Mouse (Mus musculus) monocyte, adult 2 months (primary cell): ENCODE results near the gene Duoxa1.
"Not testable (repeated sequence)": the region's sequence is repeated elsewhere in the genome, so short reads cannot be mapped to it uniquely, and the experiment has no call there.

ENCODE experiments used
- DNase-seq, 2 experiments: peaks; one replicate each; pipeline ENCODE4 v3.0.0; 2022; ENCODE audit warnings: low spot score in 2 of 2, low read depth in 1 of 2

Gene Duoxa1

DNA sequence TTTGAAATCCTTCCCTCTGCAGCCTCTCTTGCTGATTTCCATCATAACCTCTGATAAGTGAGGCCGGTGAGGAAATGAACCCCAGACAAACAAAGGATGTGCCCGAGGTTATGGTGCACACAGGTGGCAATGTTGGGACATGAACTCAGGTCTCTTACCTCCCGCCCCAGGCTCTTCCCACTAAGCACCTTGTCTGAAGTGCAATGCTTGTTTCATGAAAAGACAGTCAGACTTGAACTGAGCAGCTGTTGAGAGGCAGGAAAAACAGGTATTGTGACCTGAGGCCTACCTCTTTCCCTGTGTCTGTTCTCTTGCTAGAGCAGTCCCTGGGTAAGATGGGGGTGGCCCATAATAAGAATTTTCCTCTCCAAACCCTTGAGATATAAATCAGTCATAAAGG, 18.7 kb upstream of the Duoxa1 start:
- no peak for DNase-seq

DNA sequence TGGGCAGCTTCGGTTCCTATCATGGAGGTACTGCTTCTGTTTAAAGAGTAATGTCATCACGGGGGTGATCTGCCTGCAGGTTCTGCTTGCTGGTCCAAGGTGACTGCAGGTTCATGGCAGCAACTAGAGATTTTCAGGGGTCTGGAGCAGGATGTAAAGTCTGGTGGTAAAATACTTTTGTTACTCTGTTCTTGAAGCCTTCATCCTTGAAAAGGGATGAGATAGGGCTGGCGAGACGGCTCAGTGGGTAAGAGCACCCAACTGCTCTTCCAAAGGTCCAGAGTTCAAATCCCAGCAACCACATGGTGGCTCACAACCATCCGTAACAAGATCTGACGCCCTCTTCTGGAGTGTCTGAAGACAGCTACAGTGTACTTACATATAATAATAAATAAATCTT, 16.8 kb upstream of the Duoxa1 start:
- DNase-seq, result not testable (repeated sequence)

DNA sequence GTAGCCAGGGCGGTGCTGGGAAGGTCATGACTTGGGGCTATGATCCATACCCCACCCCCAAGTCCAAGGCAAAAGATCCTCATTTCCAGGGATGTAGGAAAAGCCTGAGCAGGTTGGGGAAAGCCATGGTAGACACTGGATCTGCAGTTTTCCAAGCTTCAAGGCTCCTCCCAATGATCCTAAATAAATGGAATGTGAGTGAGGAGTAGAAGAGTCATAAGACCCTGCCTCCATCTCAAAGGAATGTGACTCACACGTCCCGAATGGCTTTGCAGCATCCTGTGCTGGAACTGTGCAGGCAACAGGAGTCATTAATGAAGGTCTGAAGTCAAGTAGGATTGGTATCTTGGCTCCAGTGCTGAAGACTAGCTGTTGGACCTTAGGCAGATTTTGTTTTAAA, 14.5 kb upstream of the Duoxa1 start:
- DNase-seq, result no peak

DNA sequence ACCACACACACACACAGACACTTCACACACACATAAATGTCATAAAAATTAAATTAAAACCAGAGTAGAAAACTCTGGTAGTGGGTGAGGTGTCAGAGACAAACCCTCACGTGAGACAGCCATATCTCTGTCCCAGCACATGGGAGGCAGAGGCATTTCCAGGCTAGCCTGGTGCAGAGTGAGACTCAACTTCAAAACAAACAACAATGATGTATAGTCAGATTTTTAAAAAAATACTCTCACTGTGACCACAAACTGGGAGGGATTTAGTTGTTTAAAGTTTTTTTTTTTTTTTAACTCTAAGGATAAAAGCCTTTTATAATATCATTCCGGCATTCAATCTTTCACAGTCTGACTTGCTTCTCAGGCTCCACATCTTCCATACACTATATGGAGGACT, 11.8 kb upstream of the Duoxa1 start:
- no peak for DNase-seq

DNA sequence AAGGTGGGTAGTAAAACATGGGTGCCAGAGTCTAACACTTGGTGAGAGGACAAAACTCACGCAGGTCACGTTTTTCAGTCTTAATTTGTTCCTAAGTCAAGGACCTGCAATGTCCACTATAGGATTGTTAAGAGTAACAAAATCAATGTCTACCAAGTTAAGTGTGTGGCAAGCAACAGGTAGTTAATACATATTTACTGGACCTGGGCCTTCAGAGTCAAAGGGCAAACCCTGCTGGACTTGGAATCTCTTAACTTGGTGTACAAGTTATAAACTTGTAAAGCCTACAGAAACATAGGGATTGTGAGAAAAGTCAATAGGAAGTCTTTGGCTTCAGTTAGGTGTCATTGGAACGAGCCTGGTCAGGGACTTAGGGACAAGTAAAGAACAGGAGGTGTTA, 11.1 kb upstream of the Duoxa1 start:
- DNase-seq, result no peak

DNA sequence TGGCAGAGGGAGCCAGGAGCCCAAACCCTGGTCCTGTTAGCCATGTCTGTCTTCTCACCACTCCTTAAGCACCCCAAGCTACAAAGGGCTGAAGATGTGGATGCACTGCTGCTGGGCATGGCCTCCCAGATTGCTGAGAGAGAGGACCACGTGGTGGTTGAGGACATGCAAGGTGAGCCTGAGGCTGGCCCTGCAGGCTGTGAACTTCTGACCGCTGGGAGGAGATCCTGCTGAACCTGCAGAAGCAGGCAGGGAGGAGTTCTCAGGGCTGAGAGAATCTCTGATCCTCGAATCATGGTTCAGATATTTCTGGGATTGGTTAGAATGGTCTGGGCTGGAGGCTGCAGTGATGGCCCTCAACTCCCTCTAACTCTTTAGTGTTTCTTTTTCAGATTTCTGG, 10.4 kb upstream of the Duoxa1 start:
- DNase-seq, result no peak

DNA sequence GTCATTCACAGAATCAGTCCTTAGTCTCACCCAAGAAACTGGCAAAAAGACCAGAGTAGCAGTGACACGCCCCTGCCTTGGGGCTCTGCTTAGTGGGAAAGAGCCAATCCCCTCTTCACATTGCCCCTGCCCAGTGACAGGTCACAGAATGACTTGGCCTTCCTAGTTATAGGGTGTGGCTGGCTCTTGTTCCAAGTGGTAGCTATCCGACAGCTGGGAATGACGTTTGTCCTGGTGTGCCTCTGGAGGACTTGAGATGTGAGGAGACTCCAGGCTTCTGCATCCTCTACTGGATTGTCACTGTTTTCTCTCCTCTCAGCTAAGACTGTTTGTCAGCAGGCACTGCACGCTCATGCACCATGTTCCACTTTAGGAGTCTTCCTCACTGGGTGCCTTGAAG, 3.9 kb upstream of the Duoxa1 start:
- DNase-seq, result no peak

DNA sequence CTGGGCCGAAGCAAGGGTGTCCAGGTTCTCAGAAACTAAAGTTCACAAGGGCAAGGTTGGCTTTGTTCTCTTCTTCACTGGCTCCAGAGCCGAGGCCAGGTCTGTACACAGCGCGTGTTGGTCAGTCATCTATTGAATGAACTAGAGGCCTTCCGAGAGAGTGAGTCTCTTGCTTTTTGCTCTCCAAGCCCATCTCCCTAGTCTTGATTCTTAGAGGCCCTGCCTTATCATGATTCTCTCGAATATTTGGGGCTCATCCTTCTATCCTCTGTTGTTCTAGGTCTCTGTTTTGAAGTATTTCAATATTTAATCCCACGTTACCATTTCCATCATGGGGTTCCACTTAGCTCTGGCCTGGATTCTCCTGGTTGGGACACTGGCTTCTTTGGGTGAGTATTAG, 1.8 kb upstream of the Duoxa1 start, which contains the start of gene Duox1:
Duox1 (plus strand) TSS at position 301 of the 400 bp plus-strand sequence.
- no peak for DNase-seq

DNA sequence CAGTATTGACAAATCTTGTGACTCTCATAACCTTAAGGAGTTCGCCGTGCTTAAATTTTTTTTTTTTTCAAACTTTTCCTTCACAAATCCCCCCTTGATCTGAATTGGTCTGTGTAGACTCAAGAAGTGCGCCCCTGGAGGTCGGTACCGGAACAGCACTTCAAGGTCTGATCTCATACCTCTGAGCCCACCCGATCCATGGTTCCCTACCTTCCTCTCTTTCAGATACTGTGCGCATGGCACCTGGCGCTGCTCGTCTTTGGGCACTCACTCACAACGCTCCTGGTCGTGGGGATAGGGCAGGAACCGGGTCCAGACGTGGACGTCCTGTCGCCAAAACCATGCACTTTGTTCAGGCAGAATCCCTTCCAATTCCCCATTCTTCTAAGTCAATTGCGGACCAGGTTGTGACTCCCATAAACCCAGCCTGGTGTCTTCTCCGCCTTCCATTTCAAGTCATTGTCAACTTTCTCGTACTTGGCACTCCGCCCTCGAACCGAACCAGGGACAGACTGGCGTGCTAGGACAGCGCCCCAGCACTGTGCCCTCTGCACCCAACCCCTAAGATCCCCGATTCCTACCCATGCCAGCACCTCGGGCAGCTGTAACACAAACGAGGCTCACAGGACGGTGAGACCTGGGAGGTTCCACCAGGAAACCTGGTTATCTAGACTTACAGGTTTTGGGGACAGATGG, 660 bp downstream of the Duoxa1 start:
- DNase-seq, result no peak

DNA sequence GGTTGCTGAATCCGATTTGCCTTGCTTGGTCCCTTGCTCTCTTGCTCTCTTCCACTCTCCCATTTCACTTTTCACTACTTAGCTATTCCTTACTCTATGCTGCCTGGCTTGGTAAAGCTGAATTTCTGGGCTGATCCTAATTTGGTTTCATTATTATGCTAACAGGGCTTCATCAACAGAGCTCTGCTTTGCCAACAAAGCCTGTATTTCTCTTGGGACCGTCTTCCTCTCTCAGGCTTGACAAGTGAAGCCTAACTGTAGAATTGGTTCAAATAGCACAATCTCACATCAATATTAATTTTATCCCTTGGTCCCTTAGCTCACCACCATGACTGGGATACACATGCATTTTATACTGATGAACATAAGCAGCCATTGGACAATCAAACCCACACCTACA, 2.0 kb downstream of the Duoxa1 start:
- DNase-seq, result no peak

DNA sequence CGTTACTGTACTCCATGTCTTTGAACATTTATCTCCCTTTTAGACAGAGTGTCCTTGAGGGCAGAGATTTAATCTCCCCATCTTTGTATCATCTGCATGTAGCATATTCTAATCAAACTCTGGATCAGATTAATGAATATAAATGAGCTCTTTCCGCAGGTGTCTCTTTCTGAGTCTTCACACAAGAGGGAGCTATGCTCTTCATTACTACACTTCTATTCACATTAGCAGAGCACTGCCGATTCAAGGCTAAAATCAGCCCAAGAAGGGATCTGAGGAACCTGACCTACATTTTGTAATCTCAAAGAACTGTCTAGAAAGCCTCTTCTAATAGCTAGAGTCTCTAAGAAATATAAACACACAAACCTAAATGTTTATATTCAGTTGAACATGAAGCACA, 3.9 kb downstream of the Duoxa1 start:
- DNase-seq, result no peak

DNA sequence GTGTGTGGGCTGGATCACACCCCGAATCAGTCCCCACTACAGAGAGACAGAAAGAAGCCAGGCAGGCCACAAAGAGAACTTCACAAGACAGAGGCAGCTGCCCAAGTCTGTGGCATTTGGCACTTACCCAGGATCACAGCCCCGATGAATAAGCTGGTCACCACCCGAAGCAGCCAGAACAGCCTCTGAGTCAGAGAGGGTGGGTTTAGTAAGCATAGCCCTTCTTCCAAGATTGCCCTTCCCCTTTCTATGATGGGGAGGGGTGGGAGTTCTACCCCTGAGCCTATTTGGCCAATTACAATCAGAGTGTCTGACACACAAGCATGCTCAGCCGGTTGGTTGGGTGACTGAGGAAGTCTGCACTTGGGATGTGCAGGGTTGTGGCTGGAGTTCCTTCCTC, 7.3 kb downstream of the Duoxa1 start:
- DNase-seq, result no peak

DNA sequence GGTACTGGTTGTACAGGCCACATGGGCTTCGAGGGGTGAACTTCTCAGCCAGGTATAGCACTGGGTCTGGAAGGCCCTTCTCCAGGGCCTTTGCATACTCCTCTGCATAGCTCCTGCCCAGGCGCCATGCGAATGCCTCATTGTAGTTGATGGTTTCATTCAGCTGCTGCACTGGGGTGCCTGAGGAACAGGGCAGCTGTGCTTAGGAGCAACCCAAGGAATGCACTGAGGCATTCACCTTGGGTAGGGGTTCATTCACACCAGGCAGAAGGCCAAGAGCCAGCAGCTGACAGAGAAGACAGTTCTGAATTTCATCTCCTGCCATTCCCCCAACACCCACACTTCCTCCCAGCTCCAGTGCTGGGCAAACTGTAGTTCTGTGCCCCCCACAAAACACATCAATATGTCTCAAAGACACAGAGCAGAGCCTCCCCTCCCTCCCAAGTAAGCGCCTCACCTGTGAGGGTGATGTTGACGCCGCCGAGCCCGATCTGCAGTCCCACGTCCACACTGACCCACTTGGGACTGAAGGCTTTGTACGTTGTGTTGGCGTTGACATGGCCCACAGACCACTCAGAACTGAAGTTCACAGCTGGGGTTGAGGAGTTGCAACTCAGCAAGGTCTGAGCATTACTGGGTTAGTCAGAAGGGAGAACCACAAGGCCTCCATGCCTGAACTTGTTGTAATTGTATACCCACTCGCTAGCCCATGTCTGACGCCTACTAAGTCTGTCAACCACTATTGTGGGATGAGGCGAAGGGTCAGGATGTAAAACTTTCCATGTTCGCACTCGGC, 8.2 kb downstream of the Duoxa1 start:
- no peak for DNase-seq

DNA sequence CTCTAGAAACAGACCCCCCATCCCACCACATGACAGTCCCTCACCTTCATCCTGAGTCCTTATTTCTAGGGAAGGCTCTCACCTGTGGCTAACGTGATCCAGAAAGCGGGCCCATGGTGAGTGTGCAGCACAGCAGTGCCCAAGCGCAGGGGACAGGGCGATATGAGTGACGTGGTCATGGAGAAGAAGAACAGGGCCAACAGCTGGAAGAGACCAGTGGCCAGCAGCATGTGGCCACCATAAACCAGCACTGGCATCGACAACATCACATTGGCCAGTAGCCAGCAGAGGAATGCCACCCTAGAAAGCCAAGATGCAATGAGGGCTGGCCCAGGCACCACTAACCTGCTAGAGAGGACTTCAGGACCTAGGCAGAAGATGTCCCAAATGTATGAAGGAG, 9.0 kb downstream of the Duoxa1 start:
- no peak for DNase-seq

DNA sequence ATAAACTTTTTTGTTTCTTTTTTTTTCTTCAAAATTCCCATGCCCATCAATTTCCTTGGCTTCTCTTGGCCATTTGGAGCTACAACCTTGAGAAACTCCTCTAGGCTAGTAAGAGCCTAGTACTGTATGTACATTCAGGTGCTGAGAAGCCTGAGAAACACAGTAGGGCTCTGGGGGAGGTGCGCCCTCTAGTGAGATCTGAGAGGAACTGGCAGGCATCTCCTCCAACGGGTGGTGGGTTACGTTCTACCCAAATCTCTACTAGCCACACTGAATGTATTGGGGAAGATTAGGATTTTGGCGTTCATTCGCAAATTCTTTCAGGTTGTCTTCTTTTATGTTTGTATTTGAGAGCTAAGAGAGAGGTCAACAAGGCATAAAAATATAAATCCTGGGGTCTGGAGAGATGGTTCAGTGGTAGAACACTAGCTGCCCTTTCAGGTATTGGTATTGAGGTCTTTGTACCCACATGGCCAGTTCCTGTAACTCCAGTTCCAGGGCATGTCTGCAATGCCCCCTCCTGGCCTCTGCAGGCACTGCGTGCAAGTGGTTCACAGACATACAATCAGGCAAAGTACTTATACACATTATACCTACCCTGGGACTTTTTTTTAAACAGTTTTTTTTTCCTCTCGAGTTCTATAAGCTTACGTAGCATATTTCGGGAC, 10.8 kb downstream of the Duoxa1 start:
- DNase-seq, result peak in 1 of 2 experiments; percentile 42

DNA sequence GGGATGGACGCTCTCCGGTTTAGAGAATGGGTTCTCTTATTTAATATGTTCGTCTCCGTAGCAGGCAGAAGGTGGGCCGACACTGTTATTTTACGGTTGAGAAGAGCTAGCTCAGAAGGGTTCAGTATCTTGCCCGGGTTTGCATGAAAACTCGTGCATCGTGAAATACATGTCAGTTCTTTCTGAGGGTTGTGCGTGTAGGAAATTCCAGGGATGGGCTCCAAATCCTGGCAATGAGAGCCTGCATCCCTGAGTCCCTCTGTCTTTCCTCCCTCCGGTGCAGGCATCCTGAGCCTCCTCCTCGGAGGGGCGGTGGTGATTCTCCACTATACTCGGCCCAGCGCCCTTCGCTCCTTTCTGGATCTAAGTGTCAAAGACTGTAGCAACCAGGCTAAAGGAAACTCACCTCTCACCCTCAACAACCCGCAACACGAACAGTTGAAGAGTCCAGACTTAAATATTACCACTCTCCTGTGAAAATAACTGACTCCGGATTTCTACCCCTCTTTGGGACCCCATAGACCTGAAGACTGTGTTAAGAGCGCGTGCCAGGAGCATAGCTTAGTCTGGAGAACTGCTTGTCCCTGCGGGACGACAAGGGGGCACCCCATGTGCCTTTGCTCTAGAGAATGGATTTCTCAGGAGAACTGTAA, 11.5 kb downstream of the Duoxa1 start:
- DNase-seq, result no peak

DNA sequence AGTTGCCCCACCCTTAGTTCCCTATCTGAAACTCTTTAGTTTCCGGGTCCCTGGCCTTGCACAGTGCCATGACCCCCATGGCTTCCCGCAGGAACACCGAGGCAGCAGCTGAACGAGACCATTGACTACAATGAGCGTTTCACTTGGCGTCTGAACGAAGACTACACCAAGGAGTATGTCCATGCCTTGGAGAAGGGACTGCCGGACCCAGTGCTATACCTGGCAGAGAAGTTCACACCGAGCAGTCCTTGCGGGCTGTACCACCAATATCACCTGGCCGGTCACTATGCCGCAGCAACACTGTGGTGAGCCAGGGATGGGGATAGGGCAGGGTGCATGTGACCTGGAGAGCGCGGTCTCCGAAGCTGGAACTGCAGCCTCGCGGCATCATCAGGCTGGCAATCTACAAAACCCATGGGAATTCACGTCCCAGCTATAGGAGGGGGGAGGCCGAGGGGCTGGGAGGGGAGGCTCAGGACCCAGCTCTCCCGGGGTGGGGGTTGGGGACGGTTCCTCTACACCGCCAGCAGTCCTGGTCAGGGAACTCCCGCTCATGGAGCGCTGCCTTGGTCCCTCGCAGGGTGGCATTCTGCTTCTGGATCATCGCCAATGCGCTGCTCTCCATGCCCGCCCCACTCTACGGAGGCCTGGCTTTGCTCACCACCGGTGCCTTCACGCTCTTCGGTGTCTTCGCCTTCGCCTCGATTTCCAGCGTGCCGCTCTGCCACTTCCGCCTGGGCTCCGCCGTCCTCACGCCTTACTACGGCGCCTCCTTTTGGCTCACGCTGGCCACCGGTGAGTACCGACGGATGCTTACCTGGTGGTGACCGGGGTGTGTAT, 12.2 kb downstream of the Duoxa1 start:
- DNase-seq, result no peak

DNA sequence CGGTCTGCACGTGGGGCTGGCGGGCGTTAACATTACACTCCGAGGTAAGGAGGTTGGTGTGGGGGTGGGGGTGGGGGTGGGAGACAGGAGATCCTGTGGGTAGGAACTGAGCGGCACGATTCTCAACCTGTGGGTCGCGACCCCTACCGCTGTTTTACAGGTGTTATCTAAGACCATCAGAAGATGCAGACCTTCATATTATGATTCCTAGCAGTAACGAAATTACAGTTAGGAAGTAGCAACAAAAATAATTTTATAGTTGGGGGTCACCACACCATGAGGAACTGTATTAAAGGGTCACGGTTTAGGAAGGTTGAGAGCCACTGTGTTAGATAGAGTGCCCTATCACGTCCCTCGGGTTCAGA, 12.9 kb downstream of the Duoxa1 start:
- DNase-seq, result no peak

DNA sequence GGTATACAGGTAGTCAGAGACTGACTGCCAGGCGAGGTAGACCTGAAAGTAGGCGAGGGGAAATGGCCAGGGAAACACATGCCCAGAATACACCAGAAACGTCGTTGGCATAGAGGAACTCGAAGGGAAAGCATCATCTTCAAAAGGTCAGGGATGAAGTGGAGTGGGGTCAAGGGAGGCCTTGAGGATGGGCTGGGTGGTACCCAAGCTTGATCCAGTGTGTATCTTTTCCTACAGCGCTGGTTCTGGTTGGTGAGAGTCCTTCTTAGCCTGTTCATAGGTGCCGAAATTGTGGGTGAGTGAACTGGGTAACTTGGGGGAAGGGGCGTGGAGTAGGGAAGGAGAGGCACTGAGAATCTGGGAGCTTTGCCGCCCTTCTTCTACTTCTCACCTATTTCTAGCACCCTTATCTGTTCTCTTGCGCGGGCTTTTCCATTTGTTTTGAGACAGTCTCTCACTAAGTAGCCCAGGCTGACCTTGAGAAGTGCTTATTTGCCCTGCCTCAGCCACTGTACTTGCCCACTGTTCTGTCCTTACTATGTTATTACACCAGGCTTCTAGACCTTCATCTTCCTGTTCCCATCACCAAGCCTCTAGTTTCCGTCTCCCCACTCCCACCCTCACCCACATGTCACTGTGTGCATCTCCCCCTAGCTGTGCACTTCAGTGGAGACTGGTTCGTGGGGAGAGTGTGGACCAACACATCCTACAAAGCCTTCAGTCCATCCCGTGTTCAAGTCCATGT, 13.4 kb downstream of the Duoxa1 start:
- no peak for DNase-seq
